Mouse (Mus musculus) brain, embryonic 18.5 days (tissue): ENCODE data around the gene Hyal2.
"Not testable (repeated sequence)": the region's sequence is repeated elsewhere in the genome, so short reads cannot be mapped to it uniquely, and the experiment has no call there.

Experiments used
- DNase-seq: peaks from one replicate; pipeline ENCODE4 v3.0.0-alpha.2; 2012; ENCODE audit warnings: low read depth, low spot score

Hyal2 gene

GRCm38 (mm10) chr9:107568331-107569261, 851 bp downstream of the Hyal2 start:
- no peak for DNase-seq

- DNase-seq: no peak
These were observed 1.5 kb downstream of the Hyal2 start for GRCm38 (mm10) chr9:107569270-107569669.

GRCm38 (mm10) chr9:107570016-107570415, 2.3 kb downstream of the Hyal2 start:
- DNase-seq: no peak

GRCm38 (mm10) chr9:107570845-107571244, 3.1 kb downstream of the Hyal2 start:
- DNase-seq: no peak

- no peak for DNase-seq
These were observed 4.0 kb downstream of the Hyal2 start for GRCm38 (mm10) chr9:107571534-107572326.

- DNase-seq: no peak
These were observed 4.5 kb downstream of the Hyal2 start for GRCm38 (mm10) chr9:107572327-107572662.

GRCm38 (mm10) chr9:107573774-107574173, 6.0 kb downstream of the Hyal2 start:
- DNase-seq: not testable (repeated sequence)

- no peak for DNase-seq
These were observed 8.0 kb downstream of the Hyal2 start for GRCm38 (mm10) chr9:107575579-107576356.

- DNase-seq: no peak
These were observed 8.8 kb downstream of the Hyal2 start, which contains the start of gene Hyal1 for GRCm38 (mm10) chr9:107576357-107577107. Hyal1 (plus strand) TSS chr9:107576927.

GRCm38 (mm10) chr9:107577871-107578270, 10.1 kb downstream of the Hyal2 start:
- no peak for DNase-seq

GRCm38 (mm10) chr9:107578587-107578986, 10.8 kb downstream of the Hyal2 start, which contains the start of gene Naa80:
Naa80 (plus strand) TSS chr9:107578887.
- DNase-seq: no peak

GRCm38 (mm10) chr9:107579023-107579900, 11.5 kb downstream of the Hyal2 start:
- DNase-seq: no peak

GRCm38 (mm10) chr9:107580501-107581317, 13.0 kb downstream of the Hyal2 start, which contains the start of gene Hyal3:
Hyal3 (plus strand) TSS chr9:107580818.
- no peak for DNase-seq

GRCm38 (mm10) chr9:107581584-107581983, 13.8 kb downstream of the Hyal2 start:
- no peak for DNase-seq

GRCm38 (mm10) chr9:107582509-107583062, 14.8 kb downstream of the Hyal2 start:
- no peak for DNase-seq

GRCm38 (mm10) chr9:107583174-107583573, 15.4 kb downstream of the Hyal2 start:
- DNase-seq: no peak

GRCm38 (mm10) chr9:107586504-107586903, 18.8 kb downstream of the Hyal2 start:
- no peak for DNase-seq

GRCm38 (mm10) chr9:107586974-107587832, 19.5 kb downstream of the Hyal2 start, which contains the start of gene Ifrd2:
Ifrd2 (plus strand) TSS chr9:107587642.
- peak; percentile 98 for DNase-seq
